Mouse (Mus musculus): ENCODE measurements at regions not wholly inside any gene's neighbourhood (a gene's known extent, or its start where the extent isn't known, plus 50 kb on each side); places are given as distances from the start of the nearest gene placed in this dataset.

- TF ChIP-seq CTCF (IDR thresholded peaks at IDR 0.05; ENCODE audit: insufficient read depth, low read length) (no peak), POLR2A (IDR thresholded peaks at IDR 0.05; ENCODE audit: borderline replicate concordance, extremely low read depth, low read depth, low read length) (no peak)
These were observed 436.5 kb upstream of the Nr5a2 start for GRCm38 (mm10) chr1:137396736-137397135.

All from lung, adult 2 months (tissue).